Mouse (Mus musculus) MEL (cell line): ENCODE measurements around the gene Epb41l4b. TPM values are rescaled to one million over a fixed set of nuclear protein-coding genes. Genes with fewer than 3 reads are reported as not detected.

Experiments used
- DNase-seq: peaks from one replicate; pipeline ENCODE4 v3.0.0; 2011; ENCODE audit warnings: low read depth, low spot score
- H3K27ac ChIP-seq: 2 replicates; pipeline ENCODE4 v1.5.1; 2012; ENCODE audit warnings: low read depth, mild to moderate bottlenecking, control low read depth, low read length, moderate library complexity; ENCODE audit not compliant: control insufficient read depth
- H3K27me3 ChIP-seq, 2 experiments: fragments of 150-350 bp in 1 of 2; sonication (generic) in 1 of 2; 2 replicates each; pipeline ENCODE4 v1.6.1; 2012; ENCODE audit warnings: low read length in 2 of 2, mild to moderate bottlenecking in 2 of 2, improper control_type of control experiment in 1 of 2, moderate library complexity in 1 of 2; ENCODE audit not compliant: insufficient read depth in 2 of 2, control insufficient read depth in 1 of 2
- H3K36me3 ChIP-seq, 2 experiments: 2 replicates each; pipeline ENCODE4 v1.6.1; 2012 to 2014; ENCODE audit warnings: low read length in 2 of 2, improper control_type of control experiment in 1 of 2, inconsistent platforms in 1 of 2, mild to moderate bottlenecking in 1 of 2; ENCODE audit not compliant: insufficient read depth in 2 of 2, control insufficient read depth in 1 of 2
- H3K4me1 ChIP-seq, 2 experiments: fragments of 150-350 bp in 1 of 2; sonication (generic) in 1 of 2; 2 replicates each; pipeline ENCODE4 v1.6.1; 2012; ENCODE audit warnings: low read length in 2 of 2, improper control_type of control experiment in 1 of 2, mild to moderate bottlenecking in 1 of 2; ENCODE audit not compliant: insufficient read depth in 2 of 2, control insufficient read depth in 1 of 2
- H3K4me3 ChIP-seq, 2 experiments: fragments of 150-350 bp in 1 of 2; sonication (generic) in 1 of 2; 2 replicates each; pipeline ENCODE4 v1.5.1; 2012; ENCODE audit warnings: low read depth in 2 of 2, low read length in 2 of 2, mild to moderate bottlenecking in 2 of 2, moderate library complexity in 2 of 2, control low read depth in 1 of 2, improper control_type of control experiment in 1 of 2; ENCODE audit not compliant: control insufficient read depth in 1 of 2, insufficient read depth in 1 of 2
- H3K79me2 ChIP-seq: 2 replicates; pipeline ENCODE4 v1.6.1; 2012; ENCODE audit warnings: mild to moderate bottlenecking, low read length, moderate library complexity; ENCODE audit not compliant: control insufficient read depth, poor library complexity, insufficient read depth
- H3K9ac ChIP-seq: 2 replicates; pipeline ENCODE4 v1.6.1; 2012; ENCODE audit warnings: low read depth, mild to moderate bottlenecking, control low read depth, low read length, moderate library complexity; ENCODE audit not compliant: control insufficient read depth, poor library complexity, severe bottlenecking
- H3K9me3 ChIP-seq: fragments of 150-350 bp; sonication (generic); replicated peaks from 2 replicates; pipeline ENCODE4 v1.6.1; 2012; ENCODE audit warnings: mild to moderate bottlenecking, low read length, improper control_type of control experiment, moderate library complexity; ENCODE audit not compliant: insufficient read depth
- BHLHE40 ChIP-seq: IDR thresholded peaks from 2 replicates; pipeline ENCODE4 v1.6.1; 2012; ENCODE audit warnings: low read depth, mild to moderate bottlenecking, inconsistent platforms, low read length, improper control_type of control experiment, borderline replicate concordance
- CHD1 ChIP-seq: IDR thresholded peaks from 2 replicates; pipeline ENCODE4 v1.6.1; 2012; ENCODE audit warnings: low read depth, mild to moderate bottlenecking, inconsistent platforms, low read length, improper control_type of control experiment
- CHD2 ChIP-seq: IDR thresholded peaks from 2 replicates; pipeline ENCODE4 v1.6.1; 2011; ENCODE audit warnings: low read length, improper control_type of control experiment
- CTCF ChIP-seq, 3 experiments: IDR thresholded peaks in 2 of 3; conservative IDR thresholded peaks in 1 of 3; 2 replicates each; pipeline ENCODE4 v1.5.1; 2011 to 2012; ENCODE audit warnings: low read length in 3 of 3, low read depth in 2 of 3, mild to moderate bottlenecking in 2 of 3, improper control_type of control experiment in 1 of 3, inconsistent platforms in 1 of 3, mixed read lengths in 1 of 3, moderate library complexity in 1 of 3; ENCODE audit not compliant: control insufficient read depth in 1 of 3, insufficient read depth in 1 of 3, poor library complexity in 1 of 3, severe bottlenecking in 1 of 3
- EP300 ChIP-seq, 2 experiments: IDR thresholded peaks; 2 replicates each; pipeline ENCODE4 v1.6.1; 2011; ENCODE audit warnings: improper control_type of control experiment in 2 of 2, low read length in 2 of 2, low read depth in 1 of 2, mild to moderate bottlenecking in 1 of 2
- ETS1 ChIP-seq: IDR thresholded peaks from 2 replicates; pipeline ENCODE4 v1.6.1; 2012; ENCODE audit warnings: low read depth, mild to moderate bottlenecking, inconsistent platforms, low read length, improper control_type of control experiment, moderate library complexity
- JUND ChIP-seq: IDR thresholded peaks from 2 replicates; pipeline ENCODE4 v1.6.1; 2011; ENCODE audit warnings: low read depth, mild to moderate bottlenecking, improper control_type of control experiment, low read length
- KAT2A ChIP-seq: conservative IDR thresholded peaks from 2 replicates; pipeline ENCODE4 v1.6.1; 2012; ENCODE audit warnings: low read depth, low read length, improper control_type of control experiment, inconsistent platforms
- MAFK ChIP-seq: IDR thresholded peaks from 2 replicates; pipeline ENCODE4 v1.6.1; 2011; ENCODE audit warnings: low read depth, mild to moderate bottlenecking, low read length, improper control_type of control experiment, borderline replicate concordance
- MAX ChIP-seq: IDR thresholded peaks from 2 replicates; pipeline ENCODE4 v1.6.1; 2011; ENCODE audit warnings: low read length, improper control_type of control experiment
- MYB ChIP-seq: IDR thresholded peaks from 2 replicates; pipeline ENCODE4 v1.6.1; 2011; ENCODE audit warnings: mild to moderate bottlenecking, low read depth, low read length, improper control_type of control experiment
- MYC ChIP-seq: IDR thresholded peaks from 2 replicates; pipeline ENCODE4 v1.6.1; 2011; ENCODE audit warnings: low read depth, mild to moderate bottlenecking, low read length, improper control_type of control experiment, moderate library complexity
- POLR2A ChIP-seq, 2 experiments: IDR thresholded peaks; 2 replicates each; pipeline ENCODE4 v1.6.1; 2011 to 2012; ENCODE audit warnings: low read length in 2 of 2, mild to moderate bottlenecking in 2 of 2, control low read depth in 1 of 2, improper control_type of control experiment in 1 of 2, low read depth in 1 of 2, moderate library complexity in 1 of 2; ENCODE audit not compliant: control insufficient read depth in 1 of 2, insufficient read depth in 1 of 2, poor library complexity in 1 of 2
- RAD21 ChIP-seq: IDR thresholded peaks from 2 replicates; pipeline ENCODE4 v1.6.1; 2011; ENCODE audit warnings: mild to moderate bottlenecking, low read depth, low read length, improper control_type of control experiment
- SMC3 ChIP-seq: IDR thresholded peaks from 2 replicates; pipeline ENCODE4 v1.6.1; 2011; ENCODE audit warnings: low read depth, low read length, improper control_type of control experiment
- USF1 ChIP-seq: IDR thresholded peaks from 2 replicates; pipeline ENCODE4 v1.6.1; 2014; ENCODE audit warnings: low read depth, mild to moderate bottlenecking, inconsistent platforms, low read length, improper control_type of control experiment, moderate library complexity
- USF2 ChIP-seq, 2 experiments: IDR thresholded peaks; 2 replicates each; pipeline ENCODE4 v1.6.1; 2011 to 2012; ENCODE audit warnings: improper control_type of control experiment in 2 of 2, low read length in 2 of 2, borderline replicate concordance in 1 of 2, inconsistent platforms in 1 of 2, low read depth in 1 of 2, mild to moderate bottlenecking in 1 of 2; ENCODE audit not compliant: insufficient read depth in 1 of 2
- ZC3H11A ChIP-seq: IDR thresholded peaks from 2 replicates; pipeline ENCODE4 v1.6.1; 2012; ENCODE audit warnings: low read depth, mild to moderate bottlenecking, inconsistent platforms, low read length, improper control_type of control experiment
- ZKSCAN1 ChIP-seq: IDR thresholded peaks from 2 replicates; pipeline ENCODE4 v1.6.1; 2012; ENCODE audit warnings: low read depth, mild to moderate bottlenecking, inconsistent platforms, low read length, improper control_type of control experiment, moderate library complexity
- ZNF384 ChIP-seq: IDR thresholded peaks from 2 replicates; pipeline ENCODE4 v1.6.1; 2012; ENCODE audit warnings: low read depth, mild to moderate bottlenecking, inconsistent platforms, low read length, improper control_type of control experiment
- polyA plus RNA-seq, 2 experiments: library from polyadenylated mRNA; stranded (reverse) in 1 of 2; unstranded in 1 of 2; fragments of >175 nt in 1 of 2; fragments of >200 nt in 1 of 2; gene quantifications; 2 replicates each; pipeline versions ENCODE4 v1.2.1 to v1.2.4; 2012; ENCODE audit warnings: low replicate concordance in 2 of 2, low read depth in 1 of 2; ENCODE audit not compliant: insufficient read length in 2 of 2, insufficient read depth in 1 of 2, missing spikeins in 1 of 2
- total RNA-seq: library from RNA; depleted of rRNA; stranded (reverse); fragments of 300-350 nt; gene quantifications from 2 replicates; pipeline ENCODE4 v1.2.3, GENCODE M21; 2012

The Epb41l4b gene
- total and polyA plus RNA-seq, 3 experiments, result not detected

GRCm38 (mm10) chr4:57067801-57068200, 75.4 kb downstream of the Epb41l4b start:
- no peaks in the 10 kb centered on the region for H3K79me2 ChIP-seq
- TF ChIP-seq MYB (no peak), BHLHE40 (no peak)
- no peaks in the 10 kb centered on the region; a peak in 1 of 4 replicates for H3K27me3 ChIP-seq
- no peak overlapping the region for H3K27ac ChIP-seq
- no peak for DNase-seq
- H3K9ac ChIP-seq, result no peak overlapping the region
- H3K4me3 ChIP-seq, result no peak overlapping the region
- H3K4me1 ChIP-seq, result 0 out of 4 replicates have a peak, but pooled peaks cover 0 to 2% of the 10 kb centered on the region in 2 experiments
- no peaks in the 10 kb centered on the region for H3K36me3 ChIP-seq
- no peaks in the 10 kb centered on the region for H3K9me3 ChIP-seq

GRCm38 (mm10) chr4:57066936-57067335, 76.3 kb downstream of the Epb41l4b start:
- Histone ChIP-seq H3K79me2 (no peaks in the 10 kb centered on the region), H3K27me3 (no peaks in the 10 kb centered on the region; a peak in 1 of 4 replicates), H3K4me1 (0 out of 4 replicates have a peak, but pooled peaks cover 0 to 2% of the 10 kb centered on the region in 2 experiments), H3K36me3 (no peaks in the 10 kb centered on the region), H3K27ac (no peak overlapping the region), H3K9me3 (no peaks in the 10 kb centered on the region), H3K9ac (no peak overlapping the region), H3K4me3 (no peak overlapping the region)
- DNase-seq, result no peak
- TF ChIP-seq POLR2A (IDR thresholded peaks at IDR 0.05; ENCODE audit: control insufficient read depth in 1 of 2, insufficient read depth in 1 of 2, low read depth in 1 of 2, low read length in 2 of 2, poor library complexity in 1 of 2) (no peak), MAX (no peak)

GRCm38 (mm10) chr4:57065273-57065672, 78.0 kb downstream of the Epb41l4b start:
- no peak overlapping the region for H3K4me3 ChIP-seq

GRCm38 (mm10) chr4:57064830-57065229, 78.4 kb downstream of the Epb41l4b start:
- DNase-seq, result no peak
- no peak overlapping the region for H3K27ac ChIP-seq
- H3K36me3 ChIP-seq, result no peaks in the 10 kb centered on the region
- no peak for TF ChIP-seq MYC
- no peak for TF ChIP-seq MAFK
- no peak for TF ChIP-seq ZKSCAN1
- TF ChIP-seq KAT2A, result no peak
- no peak for TF ChIP-seq USF1
- TF ChIP-seq CHD2, result no peak
- no peak for TF ChIP-seq EP300 (IDR thresholded peaks at IDR 0.05; ENCODE audit: low read depth in 1 of 2, low read length in 2 of 2)
- no peak for TF ChIP-seq ZC3H11A
- no peak for TF ChIP-seq RAD21
- no peak for TF ChIP-seq CHD1
- no peak for TF ChIP-seq JUND
- TF ChIP-seq CTCF (IDR thresholded peaks at IDR 0.05 in 2 of 3, conservative IDR thresholded peaks at IDR 0.05 in 1 of 3; ENCODE audit: control insufficient read depth in 1 of 3, insufficient read depth in 1 of 3, low read depth in 2 of 3, low read length in 3 of 3, poor library complexity in 1 of 3, severe bottlenecking in 1 of 3), result no peak
- no peak for TF ChIP-seq ZNF384
- no peak for TF ChIP-seq ETS1
- TF ChIP-seq BHLHE40, result no peak
- no peak for TF ChIP-seq USF2 (IDR thresholded peaks at IDR 0.05; ENCODE audit: borderline replicate concordance in 1 of 2, insufficient read depth in 1 of 2, low read depth in 1 of 2, low read length in 2 of 2)

More at GRCm38 (mm10) chr4:57065273-57065672, 78.0 kb downstream of the Epb41l4b start:
- Histone ChIP-seq H3K79me2 (no peaks in the 10 kb centered on the region), H3K36me3 (no peaks in the 10 kb centered on the region), H3K27me3 (no peaks in the 10 kb centered on the region; a peak in 1 of 4 replicates), H3K9ac (no peak overlapping the region), H3K9me3 (no peaks in the 10 kb centered on the region), H3K27ac (no peak overlapping the region), H3K4me1 (0 out of 4 replicates have a peak, but pooled peaks cover 0 to 2% of the 10 kb centered on the region in 2 experiments)
- TF ChIP-seq SMC3 (peak; percentile 79), CHD2 (no peak), CTCF (IDR thresholded peaks at IDR 0.05 in 2 of 3, conservative IDR thresholded peaks at IDR 0.05 in 1 of 3; ENCODE audit: control insufficient read depth in 1 of 3, insufficient read depth in 1 of 3, low read depth in 2 of 3, low read length in 3 of 3, poor library complexity in 1 of 3, severe bottlenecking in 1 of 3) (peak; percentile 77 to 98 (median 88)), RAD21 (peak; percentile 39)
- peak; percentile 54 for DNase-seq

More at GRCm38 (mm10) chr4:57064830-57065229, 78.4 kb downstream of the Epb41l4b start:
- Histone ChIP-seq H3K79me2 (no peaks in the 10 kb centered on the region), H3K9ac (no peak overlapping the region), H3K9me3 (no peaks in the 10 kb centered on the region), H3K27me3 (no peaks in the 10 kb centered on the region; a peak in 1 of 4 replicates), H3K4me1 (0 out of 4 replicates have a peak, but pooled peaks cover 0 to 2% of the 10 kb centered on the region in 2 experiments), H3K4me3 (no peak overlapping the region)
